Mouse (Mus musculus): ENCODE data around the gene Ulk3. TPM values are rescaled to one million over a fixed set of nuclear protein-coding genes. Genes with fewer than 3 reads are reported as not detected.

Ulk3 gene
- total RNA-seq (2012; rRNA removed) (4.3 and 5.0 TPM in 2 replicates), polyA plus RNA-seq (2012; ENCODE audit: insufficient read depth in 1 of 2, insufficient read length in 2 of 2, low read depth in 1 of 2, low replicate concordance in 2 of 2, missing spikeins in 1 of 2) (10 to 100 TPM in 1 of 2 experiments, not detected in 1; 11.9 TPM)

GRCm38 (mm10) chr9:57589224-57590126 is at the start of gene Ulk3:
Gene Ulk3 (plus strand): TSS chr9:57589452.
- peak within 1 kb of the TSS; percentile 59 to 93 for H3K4me3 ChIP-seq (ENCODE audit: control insufficient read depth in 1 of 2, insufficient read depth in 1 of 2, low read depth in 2 of 2, low read length in 2 of 2)
- peaks cover 3% of the 10 kb centered on the region; the same call in 1 of the 2 replicates for H3K79me2 ChIP-seq (ENCODE audit: control insufficient read depth, insufficient read depth, low read length, poor library complexity)
- peak; percentile 82 for DNase-seq (ENCODE audit: low read depth, low spot score)
- peaks cover 0 to 5% of the 10 kb centered on the region in 2 experiments; a peak in 2 of 4 replicates for H3K4me1 ChIP-seq (ENCODE audit: control insufficient read depth in 1 of 2, insufficient read depth in 2 of 2, low read length in 2 of 2)
- peaks cover 0 to 1% of the 10 kb centered on the region in 2 experiments; a peak in 2 of 4 replicates for H3K36me3 ChIP-seq (ENCODE audit: control insufficient read depth in 1 of 2, insufficient read depth in 2 of 2, low read length in 2 of 2)
- H3K27ac ChIP-seq (ENCODE audit: control insufficient read depth, low read depth, low read length): peak within 1 kb of the TSS; percentile 30
- no peaks in the 10 kb centered on the region for H3K27me3 ChIP-seq (ENCODE audit: control insufficient read depth in 1 of 2, insufficient read depth in 2 of 2, low read length in 2 of 2)
- H3K9ac ChIP-seq (ENCODE audit: control insufficient read depth, low read depth, low read length, poor library complexity, severe bottlenecking): peak within 1 kb of the TSS; percentile 84
- no peaks in the 10 kb centered on the region for H3K9me3 ChIP-seq (replicated peaks; ENCODE audit: insufficient read depth, low read length)
- TF ChIP-seq MAX (IDR thresholded peaks at IDR 0.05; ENCODE audit: low read length) (no peak; the same call in 1 of the 2 replicates), MXI1 (IDR thresholded peaks at IDR 0.05; ENCODE audit: low read depth, low read length) (peak; percentile 79), POLR2AphosphoS5 (IDR thresholded peaks at IDR 0.05; ENCODE audit: borderline replicate concordance, low read depth, low read length) (no peak), NELFE (IDR thresholded peaks at IDR 0.05; ENCODE audit: low read depth, low read length) (peak; percentile 73), UBTF (IDR thresholded peaks at IDR 0.05; ENCODE audit: borderline replicate concordance, insufficient read depth, low read depth, low read length) (no peak), SIN3A (IDR thresholded peaks at IDR 0.05; ENCODE audit: low read length) (peak; percentile 74), TBP (IDR thresholded peaks at IDR 0.05; ENCODE audit: low read depth, low read length) (no peak), EP300 (IDR thresholded peaks at IDR 0.05; ENCODE audit: low read depth in 1 of 2, low read length in 2 of 2) (no peak), POLR2A (IDR thresholded peaks at IDR 0.05; ENCODE audit: control insufficient read depth in 1 of 2, insufficient read depth in 1 of 2, low read depth in 1 of 2, low read length in 2 of 2, poor library complexity in 1 of 2) (peak; percentile 65 to 75; a peak in 2 of 4 replicates), MYB (IDR thresholded peaks at IDR 0.05; ENCODE audit: low read depth, low read length) (no peak), GABPA (IDR thresholded peaks at IDR 0.05; ENCODE audit: low read depth, low read length) (no peak), RAD21 (IDR thresholded peaks at IDR 0.05; ENCODE audit: low read depth, low read length) (no peak; the same call in 1 of the 2 replicates), RCOR1 (IDR thresholded peaks at IDR 0.05; ENCODE audit: low read depth, low read length) (no peak), MYC (IDR thresholded peaks at IDR 0.05; ENCODE audit: low read depth, low read length) (no peak), ZNF384 (IDR thresholded peaks at IDR 0.05; ENCODE audit: low read depth, low read length) (no peak), ETS1 (IDR thresholded peaks at IDR 0.05; ENCODE audit: low read depth, low read length) (0 out of 2 replicates have a peak, but pooled peaks have one; percentile 10), MAFK (IDR thresholded peaks at IDR 0.05; ENCODE audit: borderline replicate concordance, low read depth, low read length) (no peak), CHD1 (IDR thresholded peaks at IDR 0.05; ENCODE audit: low read depth, low read length) (no peak), JUND (IDR thresholded peaks at IDR 0.05; ENCODE audit: low read depth, low read length) (no peak), MAZ (IDR thresholded peaks at IDR 0.05; ENCODE audit: low read depth, low read length) (peak; percentile 70; the same call in 1 of the 2 replicates), ZMIZ1 (IDR thresholded peaks at IDR 0.05; ENCODE audit: low read depth, low read length) (peak; percentile 73; the same call in 1 of the 2 replicates), CHD2 (IDR thresholded peaks at IDR 0.05; ENCODE audit: low read length) (no peak), HCFC1 (IDR thresholded peaks at IDR 0.05; ENCODE audit: low read depth, low read length) (peak; percentile 62), TAL1 (IDR thresholded peaks at IDR 0.05; ENCODE audit: low read length) (no peak), SMC3 (IDR thresholded peaks at IDR 0.05; ENCODE audit: low read depth, low read length) (no peak; the same call in 1 of the 2 replicates), POLR2AphosphoS2 (IDR thresholded peaks at IDR 0.05; ENCODE audit: low read length) (peak; percentile 64; the same call in 1 of the 2 replicates), USF1 (IDR thresholded peaks at IDR 0.05; ENCODE audit: low read depth, low read length) (no peak), NRF1 (IDR thresholded peaks at IDR 0.05; ENCODE audit: insufficient read depth, low read depth, low read length, poor library complexity, severe bottlenecking) (no peak), E2F4 (IDR thresholded peaks at IDR 0.05; ENCODE audit: borderline replicate concordance, low read depth, low read length) (no peak), MEF2A (IDR thresholded peaks at IDR 0.05; ENCODE audit: extremely low read depth, insufficient replicate concordance, low read depth, low read length, poor library complexity, severe bottlenecking) (no peak), USF2 (IDR thresholded peaks at IDR 0.05; ENCODE audit: borderline replicate concordance in 1 of 2, insufficient read depth in 1 of 2, low read depth in 1 of 2, low read length in 2 of 2) (no peak), ELF1 (IDR thresholded peaks at IDR 0.05; ENCODE audit: low read depth, low read length) (peak; percentile 75), ZC3H11A (IDR thresholded peaks at IDR 0.05; ENCODE audit: low read depth, low read length) (no peak), CTCF (IDR thresholded peaks at IDR 0.05 in 2 of 3, conservative IDR thresholded peaks at IDR 0.05 in 1 of 3; ENCODE audit: control insufficient read depth in 1 of 3, insufficient read depth in 1 of 3, low read depth in 2 of 3, low read length in 3 of 3, poor library complexity in 1 of 3, severe bottlenecking in 1 of 3) (peak in 2 of 3 experiments; percentile 38; a peak in 3 of 6 replicates)
